Comparison of ENCODE assay signal across 7 mouse cellular contexts in the genomic region with DNA sequence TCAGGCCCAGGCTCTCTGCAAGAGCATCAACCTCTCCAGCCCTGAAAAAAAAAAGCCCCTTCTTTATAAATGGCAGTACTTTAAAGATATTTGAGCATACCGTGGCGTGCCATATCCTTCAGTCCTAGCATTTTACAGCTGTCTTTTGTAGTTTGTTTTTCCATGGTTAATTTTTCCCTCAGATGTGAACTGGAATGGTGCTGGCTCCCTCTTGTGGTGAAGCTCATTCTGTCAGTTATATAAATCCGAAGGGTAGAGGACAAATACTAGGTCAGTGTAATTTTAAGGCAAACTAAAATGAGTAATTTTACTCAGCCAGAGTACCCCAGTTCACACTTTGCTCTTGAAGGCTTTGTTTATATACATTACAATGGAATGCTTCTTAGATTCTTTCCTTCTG. TPM values are rescaled to one million over a fixed set of nuclear protein-coding genes. Genes with fewer than 3 reads are reported as not detected.
DNase-seq lines count a peak whose midpoint lies in the region; ATAC-seq and TF ChIP-seq lines count a peak whose summit lies in the region.

No protein-coding gene starts in this region.

- H3K4me3 ChIP-seq in ES-E14 (ENCODE audit: insufficient read depth in 1 of 2, low read depth in 1 of 2, low read length in 2 of 2, poor library complexity in 1 of 2, severe bottlenecking in 1 of 2): no peak overlapping the region
- H3K4me3 ChIP-seq in embryonic facial prominence, embryonic 14.5 days (ENCODE audit: low read depth, low read length): no peak overlapping the region
- H3K4me3 ChIP-seq in neural tube, embryonic 11.5 days (ENCODE audit: low read depth, low read length): no peak overlapping the region

- peaks cover 8% of the 10 kb centered on the region; the same call in 1 of the 2 replicates for H3K36me3 ChIP-seq in ES-E14 (ENCODE audit: control insufficient read depth, insufficient read depth, low read length, poor library complexity, severe bottlenecking)
- H3K36me3 ChIP-seq in embryonic facial prominence, embryonic 14.5 days (ENCODE audit: control insufficient read depth, insufficient read depth, low read length): peaks cover 27% of the 10 kb centered on the region; the same call in 1 of the 2 replicates
- H3K36me3 ChIP-seq in neural tube, embryonic 11.5 days (ENCODE audit: control insufficient read depth, insufficient read depth, low read length): 0 out of 2 replicates have a peak, but pooled peaks cover 2% of the 10 kb centered on the region

- in situ Hi-C loops in ES-E14 (cut with MboI; ENCODE audit: low sequenced_read_pairs in 2 of 2, unreplicated experiment in 2 of 2): no loop called here

- ATAC-seq in embryonic facial prominence, embryonic 14.5 days (ENCODE audit: low read depth): no peak
- ATAC-seq in neural tube, embryonic 11.5 days (ENCODE audit: insufficient read depth, low FRiP score, low TSS enrichment): no peak

- H3K4me2 ChIP-seq in embryonic facial prominence, embryonic 14.5 days (ENCODE audit: low read depth, low read length): no peak overlapping the region
- H3K4me2 ChIP-seq in neural tube, embryonic 11.5 days (ENCODE audit: low read depth): no peak overlapping the region

- no peaks in the 10 kb centered on the region for H3K9me3 ChIP-seq in ES-E14 (ENCODE audit: control insufficient read depth, insufficient read depth, low read depth, low read length)
- no peaks in the 10 kb centered on the region for H3K9me3 ChIP-seq in embryonic facial prominence, embryonic 14.5 days (ENCODE audit: control insufficient read depth, low read length)
- no peaks in the 10 kb centered on the region for H3K9me3 ChIP-seq in neural tube, embryonic 11.5 days (ENCODE audit: control insufficient read depth, low read length)

- no peaks in the 10 kb centered on the region for H3K27me3 ChIP-seq in embryonic facial prominence, embryonic 14.5 days (replicated peaks; ENCODE audit: control insufficient read depth, insufficient read depth, low read length)
- H3K27me3 ChIP-seq in neural tube, embryonic 11.5 days (ENCODE audit: control insufficient read depth, insufficient read depth, low read length): no peaks in the 10 kb centered on the region

- H3K4me1 ChIP-seq in ES-E14 (ENCODE audit: control insufficient read depth in 2 of 2, insufficient read depth in 2 of 2, low read length in 2 of 2, poor library complexity in 1 of 2): peaks cover 2 to 4% of the 10 kb centered on the region in 2 experiments; a peak in 2 of 4 replicates
- no peaks in the 10 kb centered on the region for H3K4me1 ChIP-seq in embryonic facial prominence, embryonic 14.5 days (ENCODE audit: control insufficient read depth, insufficient read depth, low read length)
- no peaks in the 10 kb centered on the region for H3K4me1 ChIP-seq in neural tube, embryonic 11.5 days (ENCODE audit: control insufficient read depth, insufficient read depth, low read length)

- H3K27ac ChIP-seq in ES-E14 (ENCODE audit: insufficient read depth, low read depth, low read length, poor library complexity, severe bottlenecking): no peak overlapping the region
- no peak overlapping the region for H3K27ac ChIP-seq in embryonic facial prominence, embryonic 14.5 days (replicated peaks; ENCODE audit: low read depth, low read length)
- no peak overlapping the region for H3K27ac ChIP-seq in neural tube, embryonic 11.5 days (ENCODE audit: low read depth, low read length)

- peak; percentile 66 to 68 for DNase-seq in kidney, adult 8-10 months
- DNase-seq in kidney, adult 11 months: no peak
- no peak for DNase-seq in ES-E14 (ENCODE audit: low read depth, low spot score)
- peak; percentile 66 for DNase-seq in adrenal gland, postnatal 10 days
- peak; percentile 61 for DNase-seq in embryonic facial prominence, embryonic 14.5 days (ENCODE audit: low spot score)
- peak; percentile 30 to 62 for DNase-seq in layer of hippocampus, adult 8-10 months (ENCODE audit: low spot score in 2 of 2)
- peak; percentile 44 for DNase-seq in neural tube, embryonic 11.5 days (ENCODE audit: low spot score)

- H3K9ac ChIP-seq in ES-E14 (ENCODE audit: insufficient read depth, low read depth, low read length, poor library complexity, severe bottlenecking): no peak overlapping the region
- no peak overlapping the region for H3K9ac ChIP-seq in embryonic facial prominence, embryonic 14.5 days (ENCODE audit: low read depth, low read length)
- H3K9ac ChIP-seq in neural tube, embryonic 11.5 days (ENCODE audit: low read length): no peak overlapping the region

- WGBS in embryonic facial prominence, embryonic 14.5 days: 25% methylated on average over 3 of the region's 3 CpGs
- 43% methylated on average over 3 of the region's 3 CpGs for WGBS in neural tube, embryonic 11.5 days

TF ChIP-seq in ES-E14, 5 proteins besides CTCF, POLR2A, EP300 and RAD21:
- TF ChIP-seq ZC3H11A (IDR thresholded peaks at IDR 0.05; ENCODE audit: borderline replicate concordance, low read depth, low read length) (peak; percentile 30; the same call in 1 of the 2 replicates), CHD2 (IDR thresholded peaks at IDR 0.05; ENCODE audit: low read depth, low read length) (no peak)
TF ChIP-seq in ES-E14: peak in this region for 1.

RNA-seq across cellular contexts. Expression of a gene that starts 12.1 kb away (rescaled TPM):
- total RNA-seq in ES-E14 (2012; rRNA removed): 43.8 and 68.8 TPM in 2 replicates
- 10 to 100 TPM; 61.6 to 73.9 TPM for total RNA-seq in adrenal gland, postnatal 10 days (2021)
- polyA plus RNA-seq in embryonic facial prominence, embryonic 14.5 days (2014; fragmentation: Nextera tagmentation; extraction: Ambion mirVana): 103 and 118 TPM in 2 replicates
- 10 to 100 TPM; 70.2 to 82.7 (median 74.9) TPM for total RNA-seq in layer of hippocampus, adult 8-10 months (2022)
- polyA plus RNA-seq in neural tube, embryonic 11.5 days (2014; fragmentation: Nextera tagmentation; extraction: Ambion mirVana): 137 and 141 TPM in 2 replicates

RNA-seq across cellular contexts. Expression of a gene that starts 46.5 kb away (rescaled TPM):
- total RNA-seq in ES-E14 (2012; rRNA removed): 22.5 and 25.4 TPM in 2 replicates
- 10 to 100 TPM in 1 of 2 experiments, 1 to 10 TPM in 1; 8.8 to 13.4 TPM for total RNA-seq in adrenal gland, postnatal 10 days (2021)
- polyA plus RNA-seq in embryonic facial prominence, embryonic 14.5 days (2014; fragmentation: Nextera tagmentation; extraction: Ambion mirVana): 9.7 and 12.9 TPM in 2 replicates
- total RNA-seq in layer of hippocampus, adult 8-10 months (2022): 10 to 100 TPM; 10.1 to 14.0 (median 12.0) TPM
- 15.0 and 16.3 TPM in 2 replicates for polyA plus RNA-seq in neural tube, embryonic 11.5 days (2014; fragmentation: Nextera tagmentation; extraction: Ambion mirVana)

Comparison
In these comparisons a context has a peak if more than half of its experiments do, and no peak if none do; other contexts are left out.
1. DNase-seq: peak in kidney, adult 8-10 months (2 of 2), adrenal gland, postnatal 10 days (single experiment), embryonic facial prominence, embryonic 14.5 days (single experiment), layer of hippocampus, adult 8-10 months (2 of 2) and neural tube, embryonic 11.5 days (single experiment); none in kidney, adult 11 months (single experiment) and ES-E14 (single experiment).